Mouse (Mus musculus) cortical plate, adult 2 months (tissue): ENCODE results near the gene Adcy4. TPM values are rescaled to one million over a fixed set of nuclear protein-coding genes. Genes with fewer than 3 reads are reported as not detected.
A peak's percentile ranks its signal among the peaks of the same experiment; 100 is the strongest.

Experiments used
- H3K27ac ChIP-seq: fragments of 200-500 bp; 2 replicates; pipeline ENCODE4 v1.5.1; 2012; ENCODE audit warnings: low read length, control low read depth, inconsistent platforms; ENCODE audit not compliant: insufficient read depth
- H3K4me1 ChIP-seq: fragments of 200-500 bp; 2 replicates; pipeline ENCODE4 v1.6.1; 2011; ENCODE audit warnings: low read length; ENCODE audit not compliant: control insufficient read depth, insufficient read depth
- H3K4me3 ChIP-seq: fragments of 200-500 bp; 2 replicates; pipeline ENCODE4 v1.5.1; 2011; ENCODE audit warnings: mild to moderate bottlenecking, low read length, control low read depth; ENCODE audit not compliant: insufficient read depth
- CTCF ChIP-seq: fragments of 200-500 bp; IDR thresholded peaks from 2 replicates; pipeline ENCODE4 v1.5.1; 2011; ENCODE audit warnings: mild to moderate bottlenecking, control low read depth, low read length; ENCODE audit not compliant: insufficient read depth; ENCODE audit errors: extremely low read depth
- POLR2A ChIP-seq: fragments of 200-500 bp; IDR thresholded peaks from 2 replicates; pipeline ENCODE4 v1.6.1; 2011; ENCODE audit warnings: mild to moderate bottlenecking, low read length, control low read depth; ENCODE audit not compliant: insufficient read depth; ENCODE audit errors: extremely low read depth
- polyA plus RNA-seq: library from polyadenylated mRNA; depleted of rRNA; stranded (reverse); fragments of >200 nt; gene quantifications from 2 replicates; pipeline ENCODE4 v1.2.3, GENCODE M21; 2012

The Adcy4 gene
- polyA plus RNA-seq, 1 experiment: 3.4 TPM

DNA sequence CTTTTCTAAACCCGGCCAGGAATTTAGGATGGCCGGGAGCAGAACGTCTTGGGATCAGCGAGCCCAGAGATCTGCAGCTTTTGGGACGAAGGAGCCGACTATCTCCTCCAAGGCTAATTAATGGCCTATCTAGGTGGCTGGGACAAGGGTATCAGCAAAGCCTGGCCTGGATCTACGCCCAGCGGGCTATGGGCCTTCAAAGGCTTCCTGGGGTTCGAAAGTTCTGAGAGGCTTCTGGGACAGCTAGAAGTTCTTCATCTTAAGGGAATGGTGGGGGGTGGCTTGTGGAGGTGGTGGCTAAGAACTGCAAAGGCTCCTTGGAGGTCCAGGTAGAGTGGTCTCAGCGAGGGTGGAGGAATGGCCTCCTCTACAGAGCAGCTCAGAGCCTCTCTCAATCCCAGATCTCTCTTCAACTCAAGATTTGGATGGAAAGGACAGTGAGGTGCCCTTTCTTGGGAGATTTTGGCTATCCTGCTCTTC lies 40.1 kb upstream of the Adcy4 start:
- TF ChIP-seq CTCF: no peak
- TF ChIP-seq POLR2A: no peak
- H3K4me3 ChIP-seq: peak overlapping the region; percentile 3; the same call in 1 of the 2 replicates
- H3K27ac ChIP-seq: no peak overlapping the region
- H3K4me1 ChIP-seq: no peaks in the 10 kb centered on the region

DNA sequence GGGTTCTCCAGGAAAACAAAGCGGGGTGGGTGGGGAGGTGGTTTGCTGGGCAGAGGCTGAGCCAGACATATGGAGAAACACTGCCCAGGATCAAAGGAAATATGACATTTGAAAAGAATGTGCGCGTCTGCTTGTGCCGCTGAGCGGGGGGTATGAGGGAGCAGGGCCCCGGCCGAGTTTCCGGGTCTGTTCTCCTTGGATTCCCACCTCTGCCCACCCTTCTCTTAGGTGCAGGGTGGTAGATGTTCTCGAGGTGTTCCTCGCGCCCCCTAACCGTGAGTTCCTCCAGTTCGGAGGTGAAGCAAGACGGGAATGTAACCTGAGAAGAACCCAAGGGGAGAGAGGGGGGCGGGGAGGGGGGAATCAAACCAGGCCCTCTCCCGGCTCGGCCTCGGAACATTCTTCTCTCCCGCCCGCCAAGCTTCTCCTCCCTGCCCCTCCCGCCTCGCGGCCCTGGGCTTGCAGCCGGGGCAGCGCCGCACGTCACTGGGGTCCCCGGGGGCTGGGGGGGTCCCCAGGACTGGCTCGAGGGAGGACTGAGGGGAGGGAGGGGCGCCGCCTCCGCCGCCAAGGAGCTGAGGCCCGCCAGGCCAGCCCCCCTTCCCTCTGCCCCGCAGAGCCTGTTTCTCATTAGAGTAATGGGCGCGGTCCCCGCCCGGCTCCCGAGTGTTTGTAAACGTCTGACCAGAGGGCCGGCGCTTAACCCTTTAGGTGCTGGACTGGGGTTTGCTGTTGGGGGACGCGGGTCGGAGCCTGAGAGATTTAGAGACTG lies 39.3 kb upstream of the Adcy4 start, which contains the start of gene Nfatc4:
TSS of gene Nfatc4 (plus strand) at position 154 of the 772 bp plus-strand sequence.
- TF ChIP-seq POLR2A (no peak), CTCF (no peak)
- Histone ChIP-seq H3K4me3 (peak within 1 kb of the TSS; percentile 3; the same call in 1 of the 2 replicates), H3K27ac (no peak within 1 kb of the TSS), H3K4me1 (no peaks in the 10 kb centered on the region)

DNA sequence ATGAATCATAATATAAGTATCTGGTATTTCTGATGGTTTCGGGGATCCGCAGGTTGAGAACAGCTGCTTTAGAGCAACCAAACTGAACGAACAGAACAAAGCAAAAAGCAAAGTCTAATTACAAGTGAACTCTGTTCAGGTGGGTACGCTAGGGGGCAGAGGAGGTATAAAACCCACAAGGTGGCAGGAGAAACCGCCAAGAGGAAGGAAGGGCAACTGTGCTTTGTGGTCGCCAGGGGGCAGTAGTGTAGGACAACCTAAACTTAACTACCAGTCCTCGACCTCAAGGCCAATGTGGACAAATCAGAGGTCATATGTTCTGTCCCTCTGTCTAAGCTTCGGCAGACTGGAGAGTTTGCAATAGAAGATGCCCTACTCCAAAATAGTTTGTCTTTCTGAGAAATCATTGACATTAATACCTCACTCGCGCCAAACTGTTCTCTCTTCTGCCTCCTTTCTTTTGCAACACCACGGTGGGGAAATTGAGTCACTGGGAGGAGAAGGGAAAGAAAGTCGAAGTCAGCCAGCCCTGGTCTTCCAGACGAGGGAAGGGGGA lies 38.6 kb upstream of the Adcy4 start:
- Histone ChIP-seq H3K27ac (no peak overlapping the region), H3K4me3 (no peak overlapping the region), H3K4me1 (no peaks in the 10 kb centered on the region)
- no peak for TF ChIP-seq POLR2A
- peak; percentile 93 for TF ChIP-seq CTCF

DNA sequence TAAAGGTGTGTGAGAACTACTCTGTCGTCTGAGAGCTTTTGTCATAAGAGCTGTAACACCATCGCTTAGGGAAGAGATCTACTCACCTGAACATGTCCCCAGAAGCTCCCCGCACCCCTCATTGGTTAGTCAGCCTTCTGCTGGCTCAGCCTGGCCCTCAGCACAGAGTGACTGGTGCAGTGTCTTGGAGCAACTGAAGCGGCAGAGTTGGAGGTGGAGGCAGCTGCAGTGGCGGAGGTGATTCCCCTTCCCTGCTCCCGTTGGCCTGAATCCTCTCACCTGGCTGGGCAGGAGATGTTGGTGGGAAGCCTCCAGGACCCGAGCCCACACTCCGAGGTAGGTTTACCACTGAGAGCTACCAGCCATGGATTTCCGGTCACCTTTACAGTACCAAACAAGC lies 36.7 kb upstream of the Adcy4 start:
- H3K4me3 ChIP-seq: no peak overlapping the region
- H3K4me1 ChIP-seq: no peaks in the 10 kb centered on the region
- no peak overlapping the region for H3K27ac ChIP-seq
- no peak for TF ChIP-seq POLR2A
- no peak for TF ChIP-seq CTCF

DNA sequence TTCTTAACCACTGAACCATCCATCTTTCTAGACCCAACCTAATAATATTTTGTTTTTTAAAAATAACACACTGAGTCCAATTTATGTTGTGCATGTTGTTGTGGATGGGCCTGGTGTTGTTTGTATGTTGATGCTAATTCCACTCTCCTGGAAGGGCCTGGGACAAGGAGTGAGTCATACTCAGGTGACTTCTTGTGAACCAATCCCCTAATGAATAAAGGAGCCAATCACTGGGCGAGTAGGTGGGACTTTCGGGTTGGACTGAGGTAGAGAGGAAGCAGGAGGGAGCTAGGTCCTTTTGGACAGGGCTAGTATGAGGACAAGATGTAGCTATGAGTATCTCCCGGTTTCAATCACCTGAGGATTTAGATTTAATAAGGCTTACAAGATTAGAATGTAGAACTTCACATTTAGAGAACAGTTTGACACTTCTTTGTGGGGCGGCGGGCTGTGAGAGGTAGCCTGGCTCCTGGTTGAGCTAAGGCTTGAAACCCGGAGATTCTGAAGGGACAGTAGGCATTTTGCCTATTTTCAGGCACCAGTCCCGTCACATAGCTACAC lies 36.0 kb upstream of the Adcy4 start:
- no peak overlapping the region for H3K4me3 ChIP-seq
- no peak overlapping the region for H3K27ac ChIP-seq
- no peaks in the 10 kb centered on the region for H3K4me1 ChIP-seq
- no peak for TF ChIP-seq CTCF
- TF ChIP-seq POLR2A: no peak

DNA sequence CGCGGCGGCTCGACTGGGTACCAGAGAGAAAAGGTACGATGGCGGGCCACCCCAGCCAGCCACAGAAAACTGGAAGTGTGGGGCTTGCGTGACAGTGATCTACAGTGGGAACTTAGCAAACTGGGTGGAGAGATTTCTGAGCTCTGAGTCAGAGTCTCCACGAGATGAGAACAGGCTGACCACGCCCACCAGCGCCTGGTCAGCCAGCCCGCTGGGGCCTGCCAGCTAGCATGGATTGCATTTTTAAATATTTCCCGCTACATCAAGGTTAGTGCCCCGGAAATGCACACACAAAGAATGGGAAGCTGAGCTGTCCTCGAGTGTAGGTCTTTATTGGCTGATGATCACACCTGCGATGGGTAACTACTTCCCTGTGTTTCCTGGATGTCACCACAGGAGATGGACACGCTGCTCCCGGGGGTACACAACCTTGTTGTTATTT lies 31.4 kb upstream of the Adcy4 start:
- TF ChIP-seq POLR2A: no peak
- TF ChIP-seq CTCF: no peak
- peak overlapping the region; percentile 28 for H3K4me3 ChIP-seq

DNA sequence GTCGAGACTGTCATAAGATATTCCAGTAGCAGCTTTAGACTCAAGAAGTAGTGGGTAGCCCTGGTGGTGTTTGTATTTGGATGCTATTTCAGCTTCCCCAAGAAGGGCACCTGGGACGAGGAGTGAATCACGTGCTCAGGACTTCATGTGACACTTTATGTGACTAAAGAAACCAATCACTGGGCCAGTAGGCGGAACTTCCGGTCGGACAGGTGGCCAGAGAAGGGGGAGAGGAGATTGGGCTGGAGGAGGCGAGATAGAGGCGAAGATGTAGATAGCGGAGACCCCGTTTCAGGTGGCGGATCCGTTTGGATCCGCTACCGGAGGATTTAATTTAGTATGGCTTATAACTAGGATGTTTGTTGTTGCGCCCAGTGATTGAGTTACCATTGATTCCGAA lies 31.0 kb upstream of the Adcy4 start:
- Histone ChIP-seq H3K27ac (no peak overlapping the region), H3K4me1 (no peaks in the 10 kb centered on the region), H3K4me3 (peak overlapping the region; percentile 28)
- TF ChIP-seq CTCF: no peak
- no peak for TF ChIP-seq POLR2A

More for the DNA sequence above, 31.4 kb upstream of the Adcy4 start:
- H3K4me1 ChIP-seq: no peaks in the 10 kb centered on the region
- no peak overlapping the region for H3K27ac ChIP-seq

DNA sequence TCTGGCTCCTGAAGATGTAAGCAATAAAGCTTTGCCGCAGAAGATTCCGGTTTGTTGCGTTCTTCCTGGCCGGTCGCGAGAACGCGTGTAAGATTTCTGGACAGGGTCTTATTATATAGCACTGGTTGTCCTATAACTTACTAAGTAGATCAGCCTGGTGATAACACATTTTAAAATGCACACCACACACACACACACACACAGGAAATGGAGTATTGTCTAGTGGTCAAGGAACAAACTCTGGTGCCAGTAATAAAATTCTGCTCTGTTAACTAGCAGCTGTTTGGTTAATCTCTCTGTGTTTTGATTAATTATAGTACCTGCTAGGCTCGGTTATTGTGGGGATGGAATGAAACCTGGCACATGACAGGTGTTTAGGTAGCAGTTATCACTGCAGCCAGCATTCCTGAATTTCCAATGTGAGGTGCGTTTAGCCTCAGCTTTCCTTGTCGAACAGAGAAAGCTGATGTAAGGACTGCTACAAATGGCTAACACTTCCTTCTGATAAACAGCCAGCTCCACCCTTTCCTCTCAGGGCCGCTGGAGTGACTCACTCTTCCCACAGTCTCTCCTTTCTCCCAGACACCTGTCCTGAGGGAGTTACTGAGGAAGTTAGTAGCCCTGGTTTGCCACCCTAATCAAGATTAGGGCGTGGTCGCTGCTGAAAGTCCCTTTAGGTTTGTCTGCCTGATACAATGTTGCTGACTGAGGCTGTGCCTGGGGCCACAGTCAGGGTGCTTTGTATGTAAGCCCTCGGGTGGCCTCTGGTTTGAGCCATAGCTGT lies 11.7 kb upstream of the Adcy4 start:
- Histone ChIP-seq H3K4me3 (no peak overlapping the region), H3K27ac (no peak overlapping the region), H3K4me1 (no peaks in the 10 kb centered on the region)
- TF ChIP-seq CTCF: no peak
- TF ChIP-seq POLR2A: no peak

DNA sequence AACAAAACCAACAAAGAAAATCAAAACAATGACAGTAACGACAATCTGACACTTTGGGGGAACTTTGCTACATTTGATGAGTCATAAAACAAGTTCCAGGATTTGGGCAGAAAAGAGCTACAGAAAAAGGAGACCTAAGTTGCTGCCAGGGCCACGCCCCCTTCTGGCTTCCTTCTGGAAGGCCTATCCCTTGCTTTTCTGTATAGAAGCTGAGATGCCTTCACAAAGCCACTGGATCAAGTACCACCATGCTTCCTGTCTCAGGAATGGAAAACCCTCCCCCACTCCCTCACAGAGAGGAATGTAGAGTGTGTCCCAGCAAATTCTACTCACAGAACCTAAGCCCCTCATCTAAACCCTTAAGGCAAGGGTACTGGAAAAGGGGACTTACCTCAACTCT lies 10.1 kb upstream of the Adcy4 start:
- Histone ChIP-seq H3K4me3 (no peak overlapping the region), H3K27ac (no peak overlapping the region), H3K4me1 (no peaks in the 10 kb centered on the region)
- TF ChIP-seq CTCF: no peak
- no peak for TF ChIP-seq POLR2A
